Mouse (Mus musculus): ENCODE measurements around the gene Notum. TPM values are rescaled to one million over a fixed set of nuclear protein-coding genes. Genes with fewer than 3 reads are reported as not detected.

The Notum gene
- polyA plus RNA-seq, 1 experiment = 0.19 TPM

DNA sequence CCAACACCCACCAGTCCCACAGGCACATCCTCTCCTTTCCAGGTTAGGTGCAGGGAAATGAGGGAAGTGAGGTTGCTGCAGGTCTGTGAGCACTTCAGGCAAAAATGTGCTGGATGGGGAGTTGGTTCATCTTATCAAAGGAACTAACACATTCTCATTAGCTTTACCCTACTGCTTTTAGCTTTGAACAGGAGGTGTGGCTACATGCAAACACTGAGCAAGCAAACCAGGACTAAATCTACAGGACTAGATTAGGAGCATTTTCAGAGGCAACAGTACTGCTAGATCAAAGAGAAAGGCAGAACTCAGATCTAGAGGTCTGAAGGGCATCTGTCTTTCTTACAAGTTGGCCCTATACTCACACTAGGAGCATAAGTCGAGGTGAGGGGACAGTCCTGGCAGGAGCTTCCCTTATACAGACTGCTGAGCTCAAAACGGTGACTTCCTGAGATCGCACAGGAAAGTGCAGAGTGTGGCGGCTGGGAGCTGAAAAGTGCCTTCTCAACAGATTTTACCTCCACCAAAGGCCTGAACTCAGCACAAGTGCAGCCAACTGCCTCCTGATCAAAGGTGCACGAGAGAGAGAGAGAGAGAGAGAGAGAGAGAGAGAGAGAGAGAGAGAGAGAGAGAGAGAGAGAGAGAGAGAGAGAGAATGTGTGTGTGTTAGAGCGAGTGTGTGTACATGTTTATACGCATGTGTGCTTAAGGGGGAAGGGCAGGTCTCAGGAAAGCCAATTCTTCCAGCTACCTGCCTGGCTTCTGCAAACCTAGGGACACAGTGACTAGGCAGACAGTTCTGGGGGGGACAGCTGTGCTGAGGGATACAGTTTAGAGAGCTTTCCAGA lies 29.9 kb downstream of the Notum start:
- H3K27me3 ChIP-seq (ENCODE audit: control insufficient read depth, insufficient read depth, insufficient read length) = no peaks in the 10 kb centered on the region
- H3K4me2 ChIP-seq (ENCODE audit: low read depth) = peak overlapping the region; percentile 94
- peaks cover 67% of the 10 kb centered on the region for H3K79me2 ChIP-seq (ENCODE audit: control insufficient read depth, insufficient read depth)
- TF ChIP-seq SRF (IDR thresholded peaks at IDR 0.05; ENCODE audit: control insufficient read depth, insufficient read length, low read depth) = no peak
- no peak for TF ChIP-seq MAX (IDR thresholded peaks at IDR 0.05; ENCODE audit: low read depth)
- no peak for TF ChIP-seq REST (IDR thresholded peaks at IDR 0.05; ENCODE audit: insufficient read depth, insufficient read length)
- no peak for TF ChIP-seq USF1 (IDR thresholded peaks at IDR 0.05; ENCODE audit: low read depth)
- TF ChIP-seq MYOD1 (IDR thresholded peaks at IDR 0.05; ENCODE audit: control insufficient read depth in 1 of 3, insufficient read length in 2 of 3, low read depth in 2 of 3) = no peak
- no peak for TF ChIP-seq TCF12 (IDR thresholded peaks at IDR 0.05; ENCODE audit: insufficient read depth, poor library complexity, severe bottlenecking)
- no peak for TF ChIP-seq MYOG (IDR thresholded peaks at IDR 0.05; ENCODE audit: control insufficient read depth in 1 of 3, insufficient read depth in 1 of 3, insufficient read length in 2 of 3, low read depth in 2 of 3)
- no peak for TF ChIP-seq POLR2A (IDR thresholded peaks at IDR 0.05; ENCODE audit: insufficient read length, low read depth)
- no peak for TF ChIP-seq CEBPB (IDR thresholded peaks at IDR 0.05; ENCODE audit: insufficient read depth, poor library complexity, severe bottlenecking)
- no peak for TF ChIP-seq E2F4 (IDR thresholded peaks at IDR 0.05; ENCODE audit: insufficient read depth)
- TF ChIP-seq POLR2AphosphoS2 (IDR thresholded peaks at IDR 0.05; ENCODE audit: insufficient read length, low read depth) = no peak
- TF ChIP-seq TCF3 (IDR thresholded peaks at IDR 0.05; ENCODE audit: insufficient read length, low read depth) = no peak
- no peak overlapping the region for H3ac ChIP-seq (ENCODE audit: control insufficient read depth, insufficient read length)
- peak overlapping the region; percentile 68 for H3K4me3 ChIP-seq
- H3K36me3 ChIP-seq (ENCODE audit: control insufficient read depth, insufficient read depth) = peaks cover 17% of the 10 kb centered on the region

DNA sequence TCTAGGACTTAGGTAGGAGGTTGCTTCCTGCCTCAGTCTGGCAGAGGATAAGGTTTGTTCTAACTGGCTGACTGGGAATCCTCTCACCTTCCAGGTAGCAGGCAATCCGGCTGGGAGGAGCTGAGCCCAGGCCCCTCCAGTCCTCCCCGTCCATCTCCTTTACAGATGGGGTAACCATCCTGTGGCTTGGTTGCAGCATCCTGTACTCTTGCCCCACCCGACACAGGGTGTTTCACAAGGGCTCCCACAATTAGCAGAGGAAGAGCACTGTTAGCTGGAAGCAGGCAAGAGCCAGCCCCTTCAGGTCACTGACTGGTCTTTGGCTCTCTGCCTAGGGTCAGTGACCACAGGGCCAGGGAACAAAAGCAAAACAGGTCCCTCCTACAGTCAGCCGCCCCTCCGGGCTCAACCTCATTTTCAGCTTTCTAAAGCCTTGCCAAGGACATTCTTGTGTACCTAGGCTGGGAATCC lies 30.5 kb downstream of the Notum start:
- H3K4me2 ChIP-seq (ENCODE audit: low read depth) = peak overlapping the region; percentile 94
- H3K27me3 ChIP-seq (ENCODE audit: control insufficient read depth, insufficient read depth, insufficient read length) = no peaks in the 10 kb centered on the region
- peak overlapping the region; percentile 68 for H3K4me3 ChIP-seq
- no peak for TF ChIP-seq TCF3 (IDR thresholded peaks at IDR 0.05; ENCODE audit: insufficient read length, low read depth)
- TF ChIP-seq REST (IDR thresholded peaks at IDR 0.05; ENCODE audit: insufficient read depth, insufficient read length) = no peak
- no peak for TF ChIP-seq MYOD1 (IDR thresholded peaks at IDR 0.05; ENCODE audit: control insufficient read depth in 1 of 3, insufficient read length in 2 of 3, low read depth in 2 of 3)
- no peak for TF ChIP-seq POLR2A (IDR thresholded peaks at IDR 0.05; ENCODE audit: insufficient read length, low read depth)
- TF ChIP-seq POLR2AphosphoS2 (IDR thresholded peaks at IDR 0.05; ENCODE audit: insufficient read length, low read depth) = no peak
- TF ChIP-seq CEBPB (IDR thresholded peaks at IDR 0.05; ENCODE audit: insufficient read depth, poor library complexity, severe bottlenecking) = 0 out of 2 replicates have a peak, but pooled peaks have one; percentile 4
- H3ac ChIP-seq (ENCODE audit: control insufficient read depth, insufficient read length) = no peak overlapping the region
- H3K36me3 ChIP-seq (ENCODE audit: control insufficient read depth, insufficient read depth) = peaks cover 17% of the 10 kb centered on the region
- peaks cover 74% of the 10 kb centered on the region for H3K79me2 ChIP-seq (ENCODE audit: control insufficient read depth, insufficient read depth)

DNA sequence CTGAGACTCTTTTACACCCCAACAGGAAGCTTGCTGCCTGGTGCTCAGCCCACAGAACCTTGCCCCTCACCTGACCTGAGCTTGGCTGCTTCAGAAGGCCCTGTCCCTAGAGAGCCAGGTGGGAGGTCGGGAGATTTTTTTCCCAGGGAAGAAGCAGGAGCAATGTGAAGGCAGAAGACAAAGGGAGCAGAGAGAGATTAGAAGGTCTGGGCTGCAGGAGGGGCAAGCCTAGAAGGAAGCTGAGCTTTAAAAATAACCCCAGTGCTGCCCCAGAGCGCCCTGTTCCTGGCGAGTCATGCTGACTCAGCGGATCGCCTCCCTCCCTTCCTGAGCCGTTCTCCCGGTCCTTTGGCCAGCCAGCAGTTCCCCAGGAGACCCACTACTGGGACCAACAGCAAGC lies 31.1 kb downstream of the Notum start:
- peaks cover 17% of the 10 kb centered on the region for H3K36me3 ChIP-seq (ENCODE audit: control insufficient read depth, insufficient read depth)
- H3ac ChIP-seq (ENCODE audit: control insufficient read depth, insufficient read length) = no peak overlapping the region
- TF ChIP-seq MYOG (IDR thresholded peaks at IDR 0.05; ENCODE audit: control insufficient read depth in 1 of 3, insufficient read depth in 1 of 3, insufficient read length in 2 of 3, low read depth in 2 of 3) (no peak), MAX (IDR thresholded peaks at IDR 0.05; ENCODE audit: low read depth) (no peak), E2F4 (IDR thresholded peaks at IDR 0.05; ENCODE audit: insufficient read depth) (no peak), CEBPB (IDR thresholded peaks at IDR 0.05; ENCODE audit: insufficient read depth, poor library complexity, severe bottlenecking) (no peak), SRF (IDR thresholded peaks at IDR 0.05; ENCODE audit: control insufficient read depth, insufficient read length, low read depth) (no peak), REST (IDR thresholded peaks at IDR 0.05; ENCODE audit: insufficient read depth, insufficient read length) (no peak), TCF12 (IDR thresholded peaks at IDR 0.05; ENCODE audit: insufficient read depth, poor library complexity, severe bottlenecking) (no peak), POLR2A (IDR thresholded peaks at IDR 0.05; ENCODE audit: insufficient read length, low read depth) (no peak), MYOD1 (IDR thresholded peaks at IDR 0.05; ENCODE audit: control insufficient read depth in 1 of 3, insufficient read length in 2 of 3, low read depth in 2 of 3) (no peak), USF1 (IDR thresholded peaks at IDR 0.05; ENCODE audit: low read depth) (no peak), POLR2AphosphoS2 (IDR thresholded peaks at IDR 0.05; ENCODE audit: insufficient read length, low read depth) (no peak), TCF3 (IDR thresholded peaks at IDR 0.05; ENCODE audit: insufficient read length, low read depth) (no peak)
- H3K4me2 ChIP-seq (ENCODE audit: low read depth) = peak overlapping the region; percentile 94
- H3K4me3 ChIP-seq = peak overlapping the region; percentile 68
- H3K79me2 ChIP-seq (ENCODE audit: control insufficient read depth, insufficient read depth) = peaks cover 78% of the 10 kb centered on the region
- H3K27me3 ChIP-seq (ENCODE audit: control insufficient read depth, insufficient read depth, insufficient read length) = no peaks in the 10 kb centered on the region

DNA sequence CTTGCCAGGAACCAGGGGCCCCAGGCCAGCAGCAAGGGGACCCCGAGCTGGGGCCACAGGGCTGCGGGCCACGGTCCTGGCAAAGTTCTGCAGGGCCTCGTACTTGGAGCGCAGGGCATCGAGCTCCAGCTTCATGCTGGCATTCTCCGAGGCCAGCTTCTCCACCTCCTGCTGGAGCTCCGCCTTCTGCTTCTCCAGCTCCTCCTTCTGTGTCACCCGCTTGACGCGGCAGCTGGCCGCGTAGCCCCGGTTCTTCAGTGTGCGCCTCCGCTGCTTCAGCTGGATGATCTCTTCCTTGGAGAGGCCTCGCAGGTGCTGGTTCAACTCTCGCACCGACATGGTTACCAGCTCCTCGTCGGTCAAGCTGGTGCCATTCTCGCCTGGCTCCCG lies 31.6 kb downstream of the Notum start:
- TF ChIP-seq REST (IDR thresholded peaks at IDR 0.05; ENCODE audit: insufficient read depth, insufficient read length) (no peak), USF1 (IDR thresholded peaks at IDR 0.05; ENCODE audit: low read depth) (no peak), MYOD1 (IDR thresholded peaks at IDR 0.05; ENCODE audit: control insufficient read depth in 1 of 3, insufficient read length in 2 of 3, low read depth in 2 of 3) (no peak), SRF (IDR thresholded peaks at IDR 0.05; ENCODE audit: control insufficient read depth, insufficient read length, low read depth) (no peak), MAX (IDR thresholded peaks at IDR 0.05; ENCODE audit: low read depth) (no peak), CEBPB (IDR thresholded peaks at IDR 0.05; ENCODE audit: insufficient read depth, poor library complexity, severe bottlenecking) (no peak), TCF3 (IDR thresholded peaks at IDR 0.05; ENCODE audit: insufficient read length, low read depth) (no peak), MYOG (IDR thresholded peaks at IDR 0.05; ENCODE audit: control insufficient read depth in 1 of 3, insufficient read depth in 1 of 3, insufficient read length in 2 of 3, low read depth in 2 of 3) (no peak), POLR2A (IDR thresholded peaks at IDR 0.05; ENCODE audit: insufficient read length, low read depth) (no peak), TCF12 (IDR thresholded peaks at IDR 0.05; ENCODE audit: insufficient read depth, poor library complexity, severe bottlenecking) (no peak), E2F4 (IDR thresholded peaks at IDR 0.05; ENCODE audit: insufficient read depth) (no peak), POLR2AphosphoS2 (IDR thresholded peaks at IDR 0.05; ENCODE audit: insufficient read length, low read depth) (no peak)
- H3K36me3 ChIP-seq (ENCODE audit: control insufficient read depth, insufficient read depth) = peaks cover 17% of the 10 kb centered on the region
- peak overlapping the region; percentile 68 for H3K4me3 ChIP-seq
- no peak overlapping the region for H3ac ChIP-seq (ENCODE audit: control insufficient read depth, insufficient read length)
- peak overlapping the region; percentile 94 for H3K4me2 ChIP-seq (ENCODE audit: low read depth)
- no peaks in the 10 kb centered on the region for H3K27me3 ChIP-seq (ENCODE audit: control insufficient read depth, insufficient read depth, insufficient read length)
- peaks cover 78% of the 10 kb centered on the region for H3K79me2 ChIP-seq (ENCODE audit: control insufficient read depth, insufficient read depth)

Data from myocyte (in vitro differentiated cells).